Mouse (Mus musculus): ENCODE results near the gene Ltc4s. TPM values are rescaled to one million over a fixed set of nuclear protein-coding genes. Genes with fewer than 3 reads are reported as not detected.

The Ltc4s gene
- total and polyA plus RNA-seq, 3 experiments = not detected

GRCm38 (mm10) chr11:50210505-50211151, 27.8 kb downstream of the Ltc4s start, which contains the start of the genes Sqstm1 and Mgat4b:
Gene Sqstm1, minus strand, starts transcription at chr11:50210827.
Gene Mgat4b, plus strand, starts transcription at chr11:50210890.
- peak within 1 kb of the TSS; percentile 92 for H3K4me3 ChIP-seq (ENCODE audit: low read depth, low read length)
- peaks cover 64% of the 10 kb centered on the region for H3K4me1 ChIP-seq (ENCODE audit: insufficient read depth, low read depth, low read length)
- no peak for ATAC-seq (ENCODE audit: extremely low read depth, insufficient number of reproducible peaks, low FRiP score, poor library complexity, severe bottlenecking)
- TF ChIP-seq CTCF (IDR thresholded peaks at IDR 0.05; ENCODE audit: low read depth, low read length) (no peak), POLR2AphosphoS5 (IDR thresholded peaks at IDR 0.05; ENCODE audit: insufficient replicate concordance, low read depth, low read length) (0 out of 2 replicates have a peak, but pooled peaks have one; percentile 22)
- no peaks in the 10 kb centered on the region for H3K9me3 ChIP-seq (replicated peaks)
- no peaks in the 10 kb centered on the region for H3K27me3 ChIP-seq (ENCODE audit: insufficient read depth, low read length)
- peaks cover 49% of the 10 kb centered on the region for H3K36me3 ChIP-seq (replicated peaks)
- DNase-seq (ENCODE audit: low spot score) = peak; percentile 79

- peak overlapping the region; percentile 92 for H3K4me3 ChIP-seq (ENCODE audit: low read depth, low read length)
- no peaks in the 10 kb centered on the region for H3K27me3 ChIP-seq (ENCODE audit: insufficient read depth, low read length)
- H3K36me3 ChIP-seq (replicated peaks) = peaks cover 49% of the 10 kb centered on the region
- ATAC-seq (ENCODE audit: extremely low read depth, insufficient number of reproducible peaks, low FRiP score, poor library complexity, severe bottlenecking) (peak; percentile 94), DNase-seq (ENCODE audit: low spot score) (peak; percentile 92)
- H3K9me3 ChIP-seq (replicated peaks) = no peaks in the 10 kb centered on the region
- TF ChIP-seq GATA1 (IDR thresholded peaks at IDR 0.05; ENCODE audit: borderline replicate concordance, low read length) (no peak), POLR2AphosphoS5 (IDR thresholded peaks at IDR 0.05; ENCODE audit: insufficient replicate concordance, low read depth, low read length) (no peak), TAL1 (conservative IDR thresholded peaks at IDR 0.05; ENCODE audit: low read depth, low read length) (no peak), CTCF (IDR thresholded peaks at IDR 0.05; ENCODE audit: low read depth, low read length) (no peak), GATA2 (IDR thresholded peaks at IDR 0.05; ENCODE audit: borderline replicate concordance, low read depth, low read length) (no peak)
- peaks cover 58% of the 10 kb centered on the region for H3K4me1 ChIP-seq (ENCODE audit: insufficient read depth, low read depth, low read length)
These were observed 28.3 kb downstream of the Ltc4s start for GRCm38 (mm10) chr11:50210101-50210504.

- no peak for ATAC-seq (ENCODE audit: extremely low read depth, insufficient number of reproducible peaks, low FRiP score, poor library complexity, severe bottlenecking)
- peaks cover 65% of the 10 kb centered on the region for H3K36me3 ChIP-seq (replicated peaks)
- peaks cover 58% of the 10 kb centered on the region for H3K4me1 ChIP-seq (ENCODE audit: insufficient read depth, low read depth, low read length)
- TF ChIP-seq GATA2 (IDR thresholded peaks at IDR 0.05; ENCODE audit: borderline replicate concordance, low read depth, low read length) (no peak), GATA1 (IDR thresholded peaks at IDR 0.05; ENCODE audit: borderline replicate concordance, low read length) (no peak), CTCF (IDR thresholded peaks at IDR 0.05; ENCODE audit: low read depth, low read length) (no peak), TAL1 (conservative IDR thresholded peaks at IDR 0.05; ENCODE audit: low read depth, low read length) (no peak), POLR2AphosphoS5 (IDR thresholded peaks at IDR 0.05; ENCODE audit: insufficient replicate concordance, low read depth, low read length) (no peak)
- H3K27me3 ChIP-seq (ENCODE audit: insufficient read depth, low read length) = no peaks in the 10 kb centered on the region
- no peak for DNase-seq (ENCODE audit: low spot score)
- no peaks in the 10 kb centered on the region for H3K9me3 ChIP-seq (replicated peaks)
- H3K4me3 ChIP-seq (ENCODE audit: low read depth, low read length) = no peak overlapping the region
These were observed 30.4 kb downstream of the Ltc4s start for GRCm38 (mm10) chr11:50208039-50208438.

GRCm38 (mm10) chr11:50207344-50207743, 31.1 kb downstream of the Ltc4s start:
- TF ChIP-seq CTCF (IDR thresholded peaks at IDR 0.05; ENCODE audit: low read depth, low read length) (no peak), GATA2 (IDR thresholded peaks at IDR 0.05; ENCODE audit: borderline replicate concordance, low read depth, low read length) (no peak), POLR2AphosphoS5 (IDR thresholded peaks at IDR 0.05; ENCODE audit: insufficient replicate concordance, low read depth, low read length) (no peak), TAL1 (conservative IDR thresholded peaks at IDR 0.05; ENCODE audit: low read depth, low read length) (no peak), GATA1 (IDR thresholded peaks at IDR 0.05; ENCODE audit: borderline replicate concordance, low read length) (no peak)
- ATAC-seq (ENCODE audit: extremely low read depth, insufficient number of reproducible peaks, low FRiP score, poor library complexity, severe bottlenecking) = no peak
- peaks cover 51% of the 10 kb centered on the region for H3K4me1 ChIP-seq (ENCODE audit: insufficient read depth, low read depth, low read length)
- no peak for DNase-seq (ENCODE audit: low spot score)
- H3K27me3 ChIP-seq (ENCODE audit: insufficient read depth, low read length) = no peaks in the 10 kb centered on the region
- H3K9me3 ChIP-seq (replicated peaks) = no peaks in the 10 kb centered on the region
- peaks cover 67% of the 10 kb centered on the region for H3K36me3 ChIP-seq (replicated peaks)
- no peak overlapping the region for H3K4me3 ChIP-seq (ENCODE audit: low read depth, low read length)

GRCm38 (mm10) chr11:50206037-50206436, 32.4 kb downstream of the Ltc4s start:
- no peaks in the 10 kb centered on the region for H3K27me3 ChIP-seq (ENCODE audit: insufficient read depth, low read length)
- no peak overlapping the region for H3K4me3 ChIP-seq (ENCODE audit: low read depth, low read length)
- DNase-seq (ENCODE audit: low spot score) (no peak), ATAC-seq (ENCODE audit: extremely low read depth, insufficient number of reproducible peaks, low FRiP score, poor library complexity, severe bottlenecking) (no peak)
- H3K4me1 ChIP-seq (ENCODE audit: insufficient read depth, low read depth, low read length) = peaks cover 38% of the 10 kb centered on the region
- H3K9me3 ChIP-seq (replicated peaks) = no peaks in the 10 kb centered on the region
- TF ChIP-seq POLR2AphosphoS5 (IDR thresholded peaks at IDR 0.05; ENCODE audit: insufficient replicate concordance, low read depth, low read length) (no peak), GATA2 (IDR thresholded peaks at IDR 0.05; ENCODE audit: borderline replicate concordance, low read depth, low read length) (no peak), TAL1 (conservative IDR thresholded peaks at IDR 0.05; ENCODE audit: low read depth, low read length) (no peak), CTCF (IDR thresholded peaks at IDR 0.05; ENCODE audit: low read depth, low read length) (no peak), GATA1 (IDR thresholded peaks at IDR 0.05; ENCODE audit: borderline replicate concordance, low read length) (no peak)
- peaks cover 80% of the 10 kb centered on the region for H3K36me3 ChIP-seq (replicated peaks)

- Histone ChIP-seq H3K4me1 (ENCODE audit: insufficient read depth, low read depth, low read length) (peaks cover 35% of the 10 kb centered on the region), H3K9me3 (replicated peaks) (no peaks in the 10 kb centered on the region), H3K36me3 (replicated peaks) (peaks cover 86% of the 10 kb centered on the region)
These were observed 33.0 kb downstream of the Ltc4s start for GRCm38 (mm10) chr11:50205434-50205833.

More at GRCm38 (mm10) chr11:50205434-50205833, 33.0 kb downstream of the Ltc4s start:
- no peaks in the 10 kb centered on the region for H3K27me3 ChIP-seq (ENCODE audit: insufficient read depth, low read length)
- no peak for DNase-seq (ENCODE audit: low spot score)
- no peak overlapping the region for H3K4me3 ChIP-seq (ENCODE audit: low read depth, low read length)
- ATAC-seq (ENCODE audit: extremely low read depth, insufficient number of reproducible peaks, low FRiP score, poor library complexity, severe bottlenecking) = no peak
- TF ChIP-seq POLR2AphosphoS5 (IDR thresholded peaks at IDR 0.05; ENCODE audit: insufficient replicate concordance, low read depth, low read length) (no peak), GATA1 (IDR thresholded peaks at IDR 0.05; ENCODE audit: borderline replicate concordance, low read length) (no peak), GATA2 (IDR thresholded peaks at IDR 0.05; ENCODE audit: borderline replicate concordance, low read depth, low read length) (no peak)
